Mouse (Mus musculus): Measurements from ENCODE around the gene Uggt2.
"Not testable (repeated sequence)": the region's sequence is repeated elsewhere in the genome, so short reads cannot be mapped to it uniquely, and the experiment has no call there.

- TF ChIP-seq REST (IDR thresholded peaks at IDR 0.05; ENCODE audit: insufficient read depth, insufficient read length); POLR2A (IDR thresholded peaks at IDR 0.05; ENCODE audit: insufficient read length, low read depth); MYOG (IDR thresholded peaks at IDR 0.05; ENCODE audit: control insufficient read depth in 1 of 3, insufficient read depth in 1 of 3, insufficient read length in 2 of 3, low read depth in 2 of 3); TCF12 (IDR thresholded peaks at IDR 0.05; ENCODE audit: insufficient read depth, poor library complexity, severe bottlenecking); E2F4 (IDR thresholded peaks at IDR 0.05; ENCODE audit: insufficient read depth); POLR2AphosphoS2 (IDR thresholded peaks at IDR 0.05; ENCODE audit: insufficient read length, low read depth); USF1 (IDR thresholded peaks at IDR 0.05; ENCODE audit: low read depth); CEBPB (IDR thresholded peaks at IDR 0.05; ENCODE audit: insufficient read depth, poor library complexity, severe bottlenecking); MAX (IDR thresholded peaks at IDR 0.05; ENCODE audit: low read depth); TCF3 (IDR thresholded peaks at IDR 0.05; ENCODE audit: insufficient read length, low read depth); SRF (IDR thresholded peaks at IDR 0.05; ENCODE audit: control insufficient read depth, insufficient read length, low read depth): not testable (repeated sequence)
These were observed 116.7 kb downstream of the Uggt2 start for GRCm38 (mm10) chr14:118982429-118983045.
